Mouse (Mus musculus) olfactory bulb, adult 2 months (tissue): ENCODE data around the gene Ccno.

Source experiments
- CTCF ChIP-seq: fragments of 200-500 bp; IDR thresholded peaks from 2 replicates; pipeline ENCODE4 v1.5.1; 2012; ENCODE audit warnings: low read depth, mild to moderate bottlenecking, low read length, moderate library complexity; ENCODE audit not compliant: insufficient read depth
- POLR2A ChIP-seq: fragments of 200-500 bp; IDR thresholded peaks from 2 replicates; pipeline ENCODE4 v1.6.1; 2012; ENCODE audit warnings: mild to moderate bottlenecking, low read depth, low read length, moderate library complexity; ENCODE audit not compliant: insufficient read depth

- TF ChIP-seq CTCF, result no peak
- no peak for TF ChIP-seq POLR2A
These were observed 49.5 kb upstream of the Ccno start for GRCm38 (mm10) chr13:112938130-112938529.
